Mouse (Mus musculus) T-helper 2 cell (primary cell): ENCODE measurements at regions not wholly inside any gene's neighbourhood (a gene's known extent, or its start where the extent isn't known, plus 50 kb on each side); places are given as distances from the start of the nearest gene placed in this dataset.

Experiments used
- in situ Hi-C: fragments of 300-600 bp; cut with MboI, MseI; formaldehyde crosslinking; loops from one replicate; pipeline ENCODE4 v1.15.1; 2025; ENCODE audit warnings: high pct_unique_total_duplicates

DNA sequence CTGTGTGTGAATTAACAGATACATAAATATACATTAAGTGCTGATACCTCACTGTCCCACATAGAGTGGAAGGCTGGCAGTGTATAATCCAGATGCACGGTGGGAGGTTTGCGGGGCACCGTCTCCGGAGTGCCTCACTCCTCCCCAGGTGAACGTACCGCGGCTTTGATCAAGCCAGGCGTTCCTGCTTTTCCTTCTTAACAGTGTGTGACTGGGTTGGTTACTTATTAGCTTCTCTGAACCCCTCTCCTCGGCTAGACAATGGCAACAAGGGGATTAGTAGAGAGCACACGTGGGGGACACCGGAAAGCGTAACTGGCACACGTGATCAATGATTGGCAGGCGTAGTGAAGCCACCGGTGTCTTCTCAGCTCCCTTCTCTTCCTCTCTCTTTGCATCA lies 396.8 kb upstream of the Atp11b start:
- in situ Hi-C loops, result loop anchor here (25.0 kb wide), 1 partner anchor 930 kb away; no protein-coding TSS in a partner anchor

DNA sequence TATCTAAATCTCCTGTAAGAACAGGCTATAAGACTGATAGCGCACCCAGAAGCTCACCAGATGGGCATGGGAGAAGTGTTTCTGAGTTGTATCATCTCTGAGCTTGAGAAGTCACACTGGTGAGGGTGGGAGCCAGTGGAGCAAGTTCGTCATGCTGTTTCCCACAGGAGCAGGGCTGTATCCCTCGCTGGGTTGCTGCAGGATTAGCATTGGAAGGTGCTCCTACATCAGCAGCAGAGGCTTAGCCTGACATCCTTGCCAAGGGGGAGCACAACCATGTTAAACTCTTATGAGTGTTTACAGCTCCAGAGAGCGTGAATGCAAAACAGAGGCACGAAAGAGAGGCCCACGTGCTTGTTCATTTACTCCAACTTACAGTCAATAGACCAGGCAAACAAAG lies 395.4 kb upstream of the Atp11b start:
- in situ Hi-C loops, result loop anchor here (25.0 kb wide), 1 partner anchor 929 kb away; no protein-coding TSS in a partner anchor

DNA sequence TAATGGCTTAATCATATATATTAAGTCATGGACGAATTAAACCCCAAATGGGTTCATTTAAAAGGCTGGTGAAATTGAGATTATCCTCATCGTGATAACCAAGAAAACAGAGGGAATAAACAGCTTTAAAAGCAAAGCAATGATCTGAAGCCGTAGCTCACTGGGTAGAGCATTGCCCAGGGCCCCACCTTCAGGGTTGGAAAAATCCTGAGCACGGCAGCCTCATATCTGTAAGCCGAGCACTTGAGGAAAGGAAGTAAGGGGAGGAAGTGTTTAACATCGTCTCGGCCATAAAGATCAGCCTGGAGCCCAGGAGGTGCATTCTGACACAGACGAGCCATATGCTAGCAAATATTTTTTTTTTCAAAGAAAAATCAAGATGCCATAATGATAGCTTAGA lies 394.6 kb upstream of the Atp11b start:
- in situ Hi-C loops, result loop anchor here (25.0 kb wide), 1 partner anchor 928 kb away; no protein-coding TSS in a partner anchor

DNA sequence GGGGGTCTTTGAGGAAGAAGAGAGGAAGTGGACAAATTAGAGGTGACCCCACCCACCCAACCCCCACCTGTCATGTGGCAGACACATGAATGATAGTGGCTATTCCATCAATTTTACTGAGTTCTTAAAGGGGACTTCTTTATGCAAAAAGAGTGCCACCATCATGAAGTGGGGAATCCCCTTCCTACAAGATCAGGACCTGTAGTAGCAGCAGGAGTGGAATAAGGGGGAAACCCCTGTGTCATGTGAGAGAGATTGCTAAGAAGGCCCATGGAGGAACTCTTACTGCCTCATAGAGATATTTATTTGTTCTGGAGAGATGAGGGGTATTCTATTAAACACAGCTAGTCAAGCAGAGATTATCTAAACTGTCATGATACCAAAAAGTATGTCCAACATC lies 393.4 kb upstream of the Atp11b start:
- in situ Hi-C loops, result loop anchor here (25.0 kb wide), 1 partner anchor 927 kb away; no protein-coding TSS in a partner anchor

DNA sequence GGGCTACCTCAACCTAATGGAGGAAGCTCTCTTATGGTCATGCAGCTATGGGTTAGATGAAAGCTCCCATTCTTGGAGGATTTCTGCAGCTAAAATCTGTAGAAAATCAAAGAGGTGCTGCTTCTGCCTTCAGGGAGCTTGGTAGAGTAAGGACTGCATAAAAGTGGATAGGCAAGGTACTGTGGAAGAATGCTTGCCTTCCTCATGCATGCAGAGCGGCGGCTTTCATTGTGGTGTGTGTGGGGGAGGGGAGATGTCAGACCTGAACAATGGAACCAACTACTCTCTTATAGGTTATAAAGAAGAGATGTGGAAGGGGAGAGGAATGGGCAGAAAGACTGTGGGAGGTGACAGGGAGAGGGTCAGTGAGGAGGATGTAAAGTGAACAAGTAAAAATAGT lies 392.8 kb upstream of the Atp11b start:
- in situ Hi-C loops, result loop anchor here (25.0 kb wide), 1 partner anchor 926 kb away; no protein-coding TSS in a partner anchor

DNA sequence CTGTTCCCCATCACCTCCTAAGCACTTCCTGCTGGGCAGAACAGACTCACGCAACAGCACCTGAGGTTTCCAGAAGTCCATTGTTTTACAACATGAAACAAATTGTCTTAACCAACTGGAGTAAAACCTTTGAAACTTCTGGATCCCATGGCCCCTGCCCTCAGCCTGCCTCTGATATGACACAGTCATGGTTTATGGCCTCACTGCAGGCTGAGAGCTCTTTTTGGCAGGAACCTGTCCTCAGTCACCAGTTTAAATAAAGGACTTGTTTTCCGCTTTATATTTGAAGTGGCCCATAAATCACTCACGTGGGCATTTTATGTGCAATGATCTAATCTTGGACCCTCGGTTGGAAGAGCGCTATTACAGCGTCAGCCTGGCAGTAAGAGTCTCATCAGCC lies 388.5 kb upstream of the Atp11b start:
- in situ Hi-C loops, result loop anchor here (25.0 kb wide), 1 partner anchor 922 kb away; no protein-coding TSS in a partner anchor

DNA sequence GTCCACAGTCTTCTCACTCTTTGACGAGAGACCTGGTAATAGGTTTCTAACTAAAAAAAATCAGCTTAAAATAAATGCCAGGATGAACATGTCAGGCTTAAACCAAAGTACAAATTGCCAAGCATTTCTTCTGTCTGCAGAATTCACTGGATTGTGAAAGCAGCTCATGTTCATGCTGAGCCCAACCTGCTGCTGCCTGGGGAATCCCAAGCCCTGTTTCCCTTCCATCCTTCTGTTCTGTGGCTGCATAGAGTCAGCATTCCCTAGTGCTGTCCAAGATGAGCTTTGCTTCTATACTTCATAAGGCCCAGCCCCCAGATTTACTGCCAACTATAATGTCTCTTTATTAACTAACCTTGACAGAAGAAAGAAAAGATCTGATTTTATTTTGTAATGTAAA lies 381.6 kb upstream of the Atp11b start:
- in situ Hi-C loops, result loop anchor here (25.0 kb wide), 1 partner anchor 915 kb away; no protein-coding TSS in a partner anchor

DNA sequence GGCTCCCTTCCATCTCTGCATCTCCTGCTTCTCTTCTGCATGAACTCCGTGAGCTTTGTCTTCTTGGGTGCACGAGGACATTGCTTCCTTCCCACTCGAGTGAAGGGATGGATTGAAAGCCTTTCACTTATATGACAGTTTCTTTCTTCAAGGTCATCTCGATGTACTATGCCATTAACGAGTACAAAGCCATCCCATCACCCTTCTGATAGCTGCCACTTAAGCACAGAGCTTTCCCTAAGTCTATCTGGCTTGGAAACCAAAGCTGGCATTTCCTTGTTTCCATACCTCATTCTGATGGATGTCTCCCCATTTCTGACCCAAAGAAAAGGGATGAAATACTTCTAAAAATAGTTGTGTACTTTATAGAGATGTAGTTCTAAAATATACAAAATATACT lies 366.5 kb upstream of the Atp11b start:
- in situ Hi-C loops, result no loop called here

DNA sequence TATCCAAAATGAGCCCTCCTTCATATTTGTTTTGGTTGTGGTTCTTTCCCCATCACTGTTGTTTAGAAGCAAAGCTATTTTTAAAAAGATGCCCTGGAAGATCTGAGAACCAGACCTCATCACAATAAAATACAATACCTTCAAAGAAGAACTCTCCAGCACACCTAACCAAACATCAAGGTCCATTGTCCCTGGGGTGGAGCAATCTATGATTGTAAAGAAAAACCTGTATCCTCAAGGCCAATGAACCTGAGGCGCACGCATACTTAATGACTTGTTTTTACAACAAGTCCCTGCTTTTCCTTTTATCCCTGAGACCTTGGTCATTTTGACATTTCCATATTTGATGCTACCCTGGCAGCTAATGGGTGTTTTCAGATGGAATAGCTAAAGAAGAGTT lies 361.2 kb upstream of the Atp11b start:
- in situ Hi-C loops, result no loop called here

DNA sequence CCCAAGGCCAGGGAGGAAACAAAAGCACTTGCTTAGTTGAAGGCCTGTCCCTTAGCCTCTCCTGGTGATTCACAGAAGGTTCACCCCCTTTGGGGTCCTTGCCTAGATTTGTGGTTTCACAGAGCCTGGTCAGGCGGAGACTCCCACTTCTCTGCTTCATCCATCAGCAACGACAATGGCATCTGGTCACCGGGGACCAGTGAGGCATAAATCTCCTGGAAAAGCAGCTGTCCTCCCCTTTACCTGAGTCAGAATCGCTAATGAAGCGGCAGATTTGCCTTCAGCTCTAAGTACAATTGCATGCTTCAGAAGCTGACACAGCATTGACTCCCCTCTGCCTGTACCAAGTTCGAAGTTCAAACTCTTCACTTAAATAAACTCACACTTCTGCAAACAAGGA lies 353.7 kb upstream of the Atp11b start:
- in situ Hi-C loops, result no loop called here

DNA sequence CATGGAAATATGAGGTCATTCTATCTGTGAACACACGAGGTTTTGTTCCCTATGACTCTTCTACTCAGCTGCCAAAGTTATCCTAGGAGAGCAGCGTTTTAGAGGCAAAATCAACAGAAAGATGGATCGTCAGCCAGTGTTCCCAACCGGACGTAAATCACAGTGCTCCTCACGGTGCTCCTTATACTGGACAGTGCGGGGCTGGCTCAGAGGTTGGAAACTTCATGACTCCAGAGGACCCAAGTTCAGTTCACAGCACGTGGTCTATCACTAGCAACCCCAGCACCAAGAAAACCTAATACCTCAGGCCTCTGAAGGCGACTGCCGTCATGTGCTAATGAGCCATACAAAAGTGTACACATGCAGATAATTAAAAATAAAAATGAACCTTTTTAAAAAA lies 351.2 kb upstream of the Atp11b start:
- in situ Hi-C loops, result no loop called here

DNA sequence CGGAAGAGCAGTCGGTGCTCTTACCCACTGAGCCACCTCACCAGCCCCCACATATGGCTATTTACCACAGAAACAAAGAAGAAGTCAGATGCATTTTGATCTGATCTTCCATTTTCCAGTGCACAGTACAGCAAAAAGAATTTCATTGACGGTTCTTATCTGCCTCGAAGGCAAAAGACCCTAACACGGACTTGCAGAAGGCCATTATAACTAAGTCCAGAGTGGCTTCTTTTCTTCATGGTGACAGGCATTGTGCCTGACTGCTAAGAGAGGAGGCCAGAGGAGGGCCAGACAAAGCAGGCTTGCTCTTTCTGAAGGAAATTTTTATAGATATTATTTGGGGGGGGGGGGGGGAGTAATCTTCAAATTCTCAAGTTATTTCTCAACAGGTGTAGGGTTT lies 350.0 kb upstream of the Atp11b start:
- in situ Hi-C loops, result no loop called here

DNA sequence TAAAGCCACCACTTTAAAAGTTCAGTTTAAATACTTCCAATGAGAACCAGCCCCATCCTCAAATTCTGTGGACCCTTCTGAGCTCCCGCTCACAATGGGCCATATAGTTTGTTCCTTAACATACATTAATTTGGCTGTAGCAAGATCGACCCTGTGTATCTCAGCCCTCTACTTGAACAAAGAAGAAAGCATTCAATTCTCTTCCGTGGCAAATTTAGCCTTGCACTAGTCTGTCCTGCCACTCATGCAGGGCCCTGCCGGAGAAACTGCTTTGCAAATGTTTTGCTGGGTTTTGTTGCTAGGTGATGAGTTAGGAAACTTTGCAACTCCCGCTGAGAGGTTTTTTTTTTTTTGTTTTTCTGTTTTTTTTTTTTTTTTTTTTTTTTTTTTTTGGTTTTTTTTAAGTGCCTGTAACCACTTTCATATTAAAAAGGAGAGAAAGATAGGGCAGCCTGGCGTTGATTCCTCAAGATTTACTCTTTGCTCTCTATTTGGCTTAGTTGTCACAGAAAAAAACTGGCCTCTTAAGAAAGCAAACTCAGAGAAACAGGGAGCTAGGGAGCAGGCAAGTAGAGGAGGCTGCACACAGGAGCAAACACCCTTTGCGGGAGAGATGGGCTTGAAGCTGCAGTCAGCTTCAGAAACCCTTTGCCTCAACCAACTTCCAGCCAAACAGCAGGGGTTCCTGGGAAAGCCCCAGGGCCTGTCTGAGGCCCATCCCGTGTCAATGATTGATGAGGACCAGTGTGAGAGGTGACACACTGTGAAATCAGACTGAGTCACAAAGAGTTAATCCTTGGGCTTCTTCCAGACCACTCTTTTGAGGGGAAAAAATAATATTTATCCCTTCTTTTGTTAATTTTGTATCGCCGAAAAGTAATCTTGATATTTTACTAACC lies 349.2 kb upstream of the Atp11b start:
- in situ Hi-C loops, result no loop called here

DNA sequence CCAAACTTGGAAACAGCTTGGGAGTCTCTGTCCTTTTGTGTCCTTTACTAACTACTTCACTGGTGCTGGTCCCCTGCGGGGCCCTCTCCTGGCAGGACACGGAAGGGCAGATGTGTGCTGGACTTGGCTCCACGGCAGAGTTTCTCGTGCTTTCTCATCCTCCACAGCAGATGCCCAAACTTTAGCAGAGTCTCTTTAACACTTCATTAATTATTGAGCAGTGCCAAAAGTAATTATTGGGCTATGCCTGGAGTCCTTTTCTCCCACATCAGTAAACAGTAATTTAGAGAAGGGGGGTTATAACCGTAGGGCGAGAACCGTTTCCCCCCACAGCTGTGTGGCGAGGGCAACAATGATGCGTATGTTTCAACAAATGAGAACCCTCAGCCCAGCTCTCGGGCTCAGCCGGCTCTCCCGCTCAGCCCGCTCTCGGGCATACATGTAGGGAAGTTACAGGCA lies 348.3 kb upstream of the Atp11b start:
- in situ Hi-C loops, result no loop called here

DNA sequence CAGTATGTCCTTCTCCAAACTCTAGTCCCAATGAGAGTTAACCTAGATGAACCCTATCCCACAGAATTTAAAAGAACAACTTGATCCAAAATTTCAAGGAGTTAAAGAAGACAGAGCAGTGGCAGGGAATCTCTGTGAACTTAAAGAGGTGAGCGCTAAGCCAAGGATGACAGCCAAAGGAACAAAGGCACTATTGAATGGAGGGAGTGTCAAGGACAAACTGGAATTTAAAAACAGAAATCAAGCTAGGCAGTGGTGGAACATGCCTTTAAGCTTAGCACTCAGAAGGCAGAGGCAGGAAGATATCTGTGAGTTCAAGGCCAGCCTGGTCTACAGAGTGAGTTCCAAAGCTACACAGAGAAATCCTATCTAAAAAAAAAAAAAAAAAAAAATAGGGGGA lies 316.2 kb upstream of the Atp11b start:
- in situ Hi-C loops, result no loop called here

DNA sequence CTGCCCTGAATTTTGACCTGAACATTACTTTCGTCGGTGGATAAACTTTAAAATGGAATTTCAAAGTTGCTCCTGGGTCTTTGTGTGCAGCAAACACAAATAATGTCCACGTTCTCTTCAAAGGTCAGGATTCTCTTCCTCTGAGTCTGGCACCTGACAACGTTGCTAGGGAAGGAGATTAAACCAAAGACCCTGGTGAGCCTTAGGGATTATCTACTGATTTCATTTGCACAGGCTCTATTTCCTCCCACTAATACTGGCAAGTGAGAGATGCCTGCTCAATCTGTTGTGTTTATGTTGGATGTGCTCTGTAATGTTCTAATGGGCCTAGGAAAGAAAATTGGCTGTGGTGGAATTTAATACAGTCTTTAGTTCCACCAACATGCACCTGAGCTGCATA lies 291.0 kb upstream of the Atp11b start:
- in situ Hi-C loops, result no loop called here

DNA sequence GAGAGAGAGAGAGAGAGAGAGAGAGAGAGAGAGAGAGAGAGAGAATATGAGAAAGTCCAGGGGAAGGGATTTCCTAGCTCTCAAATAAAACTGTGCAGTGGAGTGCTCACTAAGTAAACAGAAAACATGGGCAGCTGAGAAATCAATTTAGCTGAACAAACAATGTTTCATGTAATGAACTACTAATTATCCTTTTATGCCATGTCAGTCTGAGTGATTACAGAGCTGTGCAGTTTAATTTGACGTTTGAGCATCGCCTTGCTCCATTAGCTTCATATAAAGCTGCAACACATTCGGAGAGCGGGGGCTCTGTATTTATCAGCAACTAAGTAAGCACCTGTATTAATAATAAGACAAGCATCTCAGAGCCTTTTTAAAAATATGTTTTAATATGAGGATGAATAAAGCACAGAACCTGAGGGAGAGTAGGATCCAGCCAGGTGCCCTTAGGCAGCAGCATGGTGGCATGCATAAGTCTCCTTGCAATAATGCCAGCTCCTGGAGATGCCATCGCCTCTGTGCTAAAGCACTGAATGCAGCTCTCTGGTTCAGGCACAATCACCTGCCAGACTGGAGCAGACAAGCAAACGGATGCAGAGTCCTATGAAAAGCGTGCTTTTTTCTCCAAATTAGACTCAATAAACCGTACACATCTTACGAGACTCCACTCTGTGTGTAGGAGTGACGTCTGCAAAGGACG lies 289.5 kb upstream of the Atp11b start:
- in situ Hi-C loops, result no loop called here

DNA sequence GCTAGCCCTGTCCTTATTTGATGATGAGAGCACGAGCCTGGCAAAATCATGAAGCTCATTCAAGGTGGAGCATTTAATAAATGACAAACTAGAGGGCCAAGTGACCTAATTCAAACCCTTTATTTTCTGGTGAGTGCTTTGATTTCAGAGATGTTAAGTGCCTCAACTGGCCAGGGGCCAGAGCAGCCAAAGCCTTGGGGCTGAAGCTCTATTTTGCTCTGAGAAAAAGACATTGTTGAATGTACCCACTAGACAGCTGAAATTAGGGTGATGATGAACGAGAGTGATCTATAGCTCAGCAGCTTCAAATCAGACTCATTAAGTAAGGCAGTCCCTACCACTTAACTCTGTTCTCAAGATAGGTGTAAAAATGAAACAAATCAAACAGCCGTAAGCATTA lies 287.9 kb upstream of the Atp11b start:
- in situ Hi-C loops, result no loop called here

DNA sequence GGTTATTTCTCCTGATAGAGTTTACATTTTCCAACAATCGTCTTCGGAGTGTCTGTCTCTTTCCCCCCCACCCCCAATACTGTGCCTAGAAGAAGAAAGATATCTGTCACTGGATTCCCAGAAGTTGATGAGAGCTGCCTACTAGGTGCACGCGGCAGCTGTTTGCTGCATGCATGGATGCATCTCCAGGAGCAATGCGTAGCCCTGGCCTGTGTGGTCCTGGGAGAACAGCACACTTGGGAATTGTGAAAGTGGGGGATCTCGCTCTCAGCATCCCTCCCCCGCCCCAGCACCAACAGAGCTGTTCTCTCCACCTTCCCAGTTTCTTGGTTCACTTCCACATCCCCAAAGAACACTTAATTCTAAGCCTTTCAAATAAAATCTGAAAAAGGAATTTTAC lies 280.6 kb upstream of the Atp11b start:
- in situ Hi-C loops, result no loop called here

DNA sequence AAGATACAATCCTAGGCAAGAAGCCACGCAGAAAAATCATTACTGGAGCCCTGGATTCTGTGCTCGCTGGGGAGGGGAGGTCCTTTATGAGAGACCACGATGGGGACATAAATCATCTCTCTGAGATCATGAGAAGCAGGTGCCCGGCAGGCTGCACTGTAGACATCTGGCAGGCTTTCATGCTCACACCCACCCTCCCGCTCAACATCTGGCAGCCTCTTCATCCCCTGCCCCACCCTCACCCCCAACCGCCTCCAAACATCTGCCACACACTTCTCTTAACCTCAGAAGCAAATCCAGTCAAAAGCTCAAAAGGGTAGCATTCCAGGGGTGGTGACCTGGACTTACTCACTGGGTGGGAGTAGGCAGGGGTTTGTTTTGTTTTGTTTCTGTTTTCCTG lies 279.5 kb upstream of the Atp11b start:
- in situ Hi-C loops, result no loop called here

DNA sequence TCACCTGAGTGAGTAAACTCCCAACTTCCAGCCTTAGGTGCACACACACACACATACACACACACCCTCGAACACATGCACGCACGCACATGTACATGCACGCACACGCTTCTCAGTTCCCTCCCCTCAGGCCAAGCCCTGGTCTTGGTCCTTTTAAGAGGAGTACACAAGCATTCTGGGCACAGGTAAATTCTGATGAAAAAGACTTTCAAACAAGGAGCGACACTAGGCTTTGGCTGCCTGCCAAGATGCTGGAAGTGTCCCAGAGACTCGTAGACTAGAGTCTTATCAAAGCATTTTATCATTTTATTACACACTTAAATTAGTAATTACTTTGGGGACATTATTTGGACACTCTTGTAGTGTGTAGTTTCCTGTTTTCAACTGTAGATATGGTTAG lies 278.6 kb upstream of the Atp11b start:
- in situ Hi-C loops, result loop anchor here (25.0 kb wide), 1 partner anchor 1638 kb away; the partner anchor contains the start of gene Ccdc39
